Mouse (Mus musculus): ENCODE measurements around the gene Fbxw22.
A peak's percentile ranks its signal among the peaks of the same experiment; 100 is the strongest.
"Not testable (repeated sequence)": the region's sequence is repeated elsewhere in the genome, so short reads cannot be mapped to it uniquely, and the experiment has no call there.

Fbxw22 gene

DNA sequence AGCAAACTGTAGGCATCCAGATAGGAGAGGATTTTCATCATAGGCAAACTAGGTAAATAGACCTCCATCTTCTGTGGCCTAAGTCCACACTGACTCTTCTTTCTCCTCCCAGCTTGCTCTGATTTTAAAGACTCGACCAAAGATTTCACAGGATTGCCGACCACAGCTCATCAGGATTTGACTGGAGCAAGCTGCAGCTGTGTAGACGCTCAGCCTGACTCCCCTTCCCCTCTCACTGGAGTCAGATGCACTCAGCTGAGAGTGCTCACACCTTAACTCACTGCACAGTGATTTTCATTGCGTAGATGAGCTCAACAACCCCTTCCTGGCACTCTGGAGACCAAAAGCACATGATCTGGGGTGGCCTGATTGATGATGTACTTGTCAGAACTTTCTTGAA lies at the start of gene Fbxw22:
Gene Fbxw22 (minus strand): TSS at position 101 of the 400 bp plus-strand sequence.
- DNase-seq (ENCODE audit: low spot score), result not testable (repeated sequence)

DNA sequence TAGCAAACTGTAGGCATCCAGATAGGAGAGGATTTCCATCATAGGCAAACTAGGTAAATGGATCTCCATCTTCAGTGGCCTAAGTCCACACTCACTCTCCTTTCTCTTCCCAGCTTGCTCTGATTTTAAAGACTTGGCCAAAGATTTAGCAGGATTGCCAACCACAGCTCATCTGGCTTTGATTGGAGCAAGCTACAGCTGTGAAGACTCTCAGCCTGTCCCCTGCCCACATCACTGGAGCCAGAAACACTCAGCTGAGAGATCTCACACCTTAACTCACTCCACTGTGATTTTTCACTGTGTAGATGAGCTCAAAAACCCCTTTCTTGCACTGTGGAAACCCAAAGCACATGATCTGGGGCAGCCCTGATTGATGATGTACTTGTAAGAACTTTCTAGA lies 44.9 kb upstream of the Fbxw22 start, which contains the start of gene Fbxw16:
Gene Fbxw16 (minus strand): TSS at position 101 of the 400 bp plus-strand sequence.
- no peak for DNase-seq (ENCODE audit: low spot score)

DNA sequence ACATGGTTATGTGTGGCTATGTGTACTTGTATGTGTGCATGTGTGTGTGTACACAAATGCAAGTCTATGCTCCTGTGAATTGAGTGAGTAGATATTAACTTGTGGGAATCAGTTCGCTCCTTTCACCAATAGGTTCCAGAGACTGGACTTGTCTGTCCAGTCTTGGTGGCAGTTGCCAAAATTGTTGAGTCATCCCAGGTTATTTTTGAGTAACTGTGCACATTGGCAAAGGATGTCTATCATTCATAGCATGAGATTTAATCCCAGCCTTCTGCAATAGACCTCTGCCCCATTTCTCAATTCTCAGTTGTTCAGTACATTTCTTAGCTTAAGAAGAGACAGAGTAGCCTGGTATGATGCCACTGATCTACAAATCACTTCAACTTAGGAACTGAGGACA lies 28.9 kb upstream of the Fbxw22 start:
- DNase-seq (ENCODE audit: low spot score), result peak; percentile 40

DNA sequence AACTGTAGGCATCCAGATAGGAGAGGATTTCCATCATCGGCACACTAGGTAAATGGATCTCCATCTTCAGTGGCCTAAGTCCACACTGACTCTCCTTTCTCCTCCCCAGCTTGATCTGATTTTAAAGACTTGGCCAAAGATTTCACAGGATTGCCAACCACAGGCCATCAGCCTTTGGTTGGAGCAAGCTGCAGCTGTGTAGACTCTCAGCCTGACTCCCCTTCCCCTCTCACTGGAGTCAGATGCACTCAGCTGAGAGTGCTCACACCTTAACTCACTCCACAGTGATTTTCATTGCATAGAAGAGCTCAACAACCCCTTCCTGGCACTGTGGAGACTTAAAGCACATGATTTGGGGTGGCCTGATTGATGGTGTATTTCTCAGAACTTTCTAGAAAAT lies 64.5 kb downstream of the Fbxw22 start, which contains the start of gene Fbxw28:
Gene Fbxw28 (minus strand): TSS at position 101 of the 400 bp plus-strand sequence.
- not testable (repeated sequence) for DNase-seq (ENCODE audit: low spot score)
